Mouse (Mus musculus) ovary, postnatal 14 days (tissue): Measurements from ENCODE around the gene 1700016K19Rik.

Experiments
- DNase-seq: peaks from one replicate; pipeline ENCODE4 v3.0.0; 2022; ENCODE audit warnings: low spot score

The 1700016K19Rik gene

GRCm38 (mm10) chr11:76035182-76035581, 35.5 kb downstream of the 1700016K19Rik start:
- DNase-seq: no peak

GRCm38 (mm10) chr11:76037581-76038294, 38.0 kb downstream of the 1700016K19Rik start:
- no peak for DNase-seq

- no peak for DNase-seq
Measured at GRCm38 (mm10) chr11:76039271-76040053, 39.8 kb downstream of the 1700016K19Rik start.

- DNase-seq: no peak
Measured at GRCm38 (mm10) chr11:76040106-76040505, 40.4 kb downstream of the 1700016K19Rik start.

- no peak for DNase-seq
Measured at GRCm38 (mm10) chr11:76040761-76041376, 41.2 kb downstream of the 1700016K19Rik start.

- no peak for DNase-seq
Measured at GRCm38 (mm10) chr11:76042041-76042638, 42.4 kb downstream of the 1700016K19Rik start.

- DNase-seq: no peak
Measured at GRCm38 (mm10) chr11:76042882-76043281, 43.2 kb downstream of the 1700016K19Rik start.

- no peak for DNase-seq
Measured at GRCm38 (mm10) chr11:76044468-76044867, 44.8 kb downstream of the 1700016K19Rik start.

- no peak for DNase-seq
Measured at GRCm38 (mm10) chr11:76045367-76045766, 45.7 kb downstream of the 1700016K19Rik start.

GRCm38 (mm10) chr11:76050509-76050908, 50.8 kb downstream of the 1700016K19Rik start:
- DNase-seq: no peak

GRCm38 (mm10) chr11:76050967-76051512, 51.3 kb downstream of the 1700016K19Rik start:
- no peak for DNase-seq

- no peak for DNase-seq
Measured at GRCm38 (mm10) chr11:76052496-76052895, 52.8 kb downstream of the 1700016K19Rik start.
